Mouse (Mus musculus): ENCODE measurements at regions not wholly inside any gene's neighbourhood (a gene's known extent, or its start where the extent isn't known, plus 50 kb on each side); places are given as distances from the start of the nearest gene placed in this dataset.

DNA sequence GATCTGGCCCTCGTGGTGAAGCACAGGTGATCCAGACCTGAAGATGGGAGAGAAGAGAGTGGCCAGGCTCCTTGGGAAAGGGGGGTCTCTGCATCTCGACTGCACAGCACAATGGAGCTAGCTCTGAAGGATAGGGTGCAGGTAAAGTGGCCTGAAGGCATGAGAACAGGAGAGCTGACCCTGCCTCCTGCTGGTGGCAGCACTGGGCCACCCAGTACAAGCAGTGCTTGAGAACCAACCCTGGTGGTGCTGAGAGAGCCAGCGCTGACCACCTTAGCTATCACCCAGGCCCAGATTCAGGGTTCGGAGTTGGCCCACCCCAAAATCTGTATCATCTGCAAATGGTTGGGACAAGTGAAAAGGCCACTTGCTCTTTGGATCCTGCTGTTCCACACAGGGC lies 66.2 kb downstream of the A730009L09Rik start:
- no peak for DNase-seq (ENCODE audit: low read depth, low spot score)

DNA sequence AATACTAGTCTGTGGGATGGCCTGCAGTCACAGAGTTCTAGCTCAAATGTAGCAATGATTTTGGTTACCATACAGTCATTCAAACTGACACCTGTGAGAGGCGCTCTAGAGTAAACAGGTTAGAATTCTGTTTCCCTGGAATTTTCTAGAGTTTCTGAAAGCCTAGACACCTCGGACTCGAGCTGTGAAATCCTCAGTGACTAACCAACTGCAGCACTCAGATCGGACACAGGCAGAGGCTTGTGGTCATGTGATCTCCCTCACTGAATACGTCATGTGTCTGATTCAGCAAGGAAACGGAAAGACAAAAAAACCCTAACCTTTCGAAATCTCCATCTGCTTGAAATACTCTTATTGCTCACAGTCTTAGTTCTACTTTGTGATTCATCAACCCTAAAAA lies 68.4 kb downstream of the A730009L09Rik start:
- no peak for DNase-seq (ENCODE audit: low read depth, low spot score)

GRCm38 (mm10) chr16:84583773-84584229 lies 68.9 kb downstream of the A730009L09Rik start:
- no peak for DNase-seq (ENCODE audit: low read depth, low spot score)

DNA sequence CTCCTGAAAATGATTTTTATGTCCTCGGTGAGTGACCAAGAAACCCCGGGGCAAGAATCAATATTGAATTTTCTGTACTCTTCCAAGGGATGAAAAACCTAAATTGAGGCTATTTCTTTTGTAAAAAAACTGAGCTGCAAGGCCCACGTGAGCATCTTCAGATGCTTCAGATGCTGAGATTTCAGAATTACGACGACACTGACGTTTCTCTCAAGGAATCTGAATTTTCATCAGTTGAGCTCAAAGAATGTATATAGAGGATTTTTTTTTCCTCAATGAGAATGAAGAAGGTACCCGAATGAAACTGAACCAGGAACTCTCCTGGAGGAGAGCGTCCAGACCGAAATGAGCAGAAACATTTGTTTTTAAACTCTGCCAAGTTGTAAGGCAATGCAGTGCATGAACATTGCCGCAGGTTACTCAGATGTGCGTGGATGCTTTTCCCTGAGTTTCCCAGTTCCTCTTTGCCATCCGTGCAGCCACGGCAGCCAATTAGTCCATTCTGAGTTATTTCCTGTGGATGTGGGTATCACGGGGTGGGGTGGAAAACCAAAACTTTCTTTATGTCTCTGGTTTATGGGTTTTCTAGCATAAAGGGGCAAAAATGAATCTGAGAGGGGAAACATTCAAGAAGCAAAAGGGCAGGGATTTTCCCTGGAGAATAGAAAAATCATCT lies 69.9 kb downstream of the A730009L09Rik start:
- no peak for DNase-seq (ENCODE audit: low read depth, low spot score)

GRCm38 (mm10) chr16:84592978-84593377 lies 78.1 kb downstream of the A730009L09Rik start:
- DNase-seq (ENCODE audit: low read depth, low spot score) = no peak

GRCm38 (mm10) chr16:84602969-84603368 lies 88.0 kb downstream of the A730009L09Rik start:
- no peak for DNase-seq (ENCODE audit: low read depth, low spot score)

DNA sequence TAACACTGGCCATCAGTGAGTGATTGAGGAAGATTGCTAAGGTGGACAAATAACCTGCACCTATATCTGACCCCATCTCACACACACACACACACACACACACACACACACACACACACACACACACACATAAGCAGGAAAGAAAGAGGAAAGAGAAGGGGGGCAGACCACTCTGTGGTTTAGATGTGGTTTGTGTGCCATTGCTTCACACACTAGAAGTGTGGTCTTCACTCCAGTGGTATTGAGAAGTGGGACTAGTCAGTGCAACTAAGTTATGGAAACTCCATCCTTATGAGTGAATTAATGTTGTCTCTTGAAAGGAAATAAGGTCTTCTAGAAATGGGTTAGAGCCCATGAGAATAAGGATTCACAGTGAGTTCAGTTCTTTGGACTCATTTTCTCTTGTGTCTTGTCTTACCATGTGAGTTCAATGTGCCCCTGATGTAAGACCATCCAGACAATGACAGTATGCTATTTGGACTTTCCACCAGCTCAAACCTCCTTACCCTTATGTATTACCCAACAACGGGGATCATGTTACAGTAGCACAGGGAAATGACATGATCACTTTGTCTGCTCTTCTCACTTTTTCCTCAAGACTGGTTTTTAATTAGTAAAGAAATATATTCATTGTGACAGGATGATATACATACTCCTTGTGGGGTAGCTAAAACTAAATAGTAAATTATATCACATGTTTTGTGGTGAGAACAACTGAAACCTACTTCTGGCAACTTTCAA lies 88.7 kb downstream of the A730009L09Rik start:
- no peak for DNase-seq (ENCODE audit: low read depth, low spot score)

DNA sequence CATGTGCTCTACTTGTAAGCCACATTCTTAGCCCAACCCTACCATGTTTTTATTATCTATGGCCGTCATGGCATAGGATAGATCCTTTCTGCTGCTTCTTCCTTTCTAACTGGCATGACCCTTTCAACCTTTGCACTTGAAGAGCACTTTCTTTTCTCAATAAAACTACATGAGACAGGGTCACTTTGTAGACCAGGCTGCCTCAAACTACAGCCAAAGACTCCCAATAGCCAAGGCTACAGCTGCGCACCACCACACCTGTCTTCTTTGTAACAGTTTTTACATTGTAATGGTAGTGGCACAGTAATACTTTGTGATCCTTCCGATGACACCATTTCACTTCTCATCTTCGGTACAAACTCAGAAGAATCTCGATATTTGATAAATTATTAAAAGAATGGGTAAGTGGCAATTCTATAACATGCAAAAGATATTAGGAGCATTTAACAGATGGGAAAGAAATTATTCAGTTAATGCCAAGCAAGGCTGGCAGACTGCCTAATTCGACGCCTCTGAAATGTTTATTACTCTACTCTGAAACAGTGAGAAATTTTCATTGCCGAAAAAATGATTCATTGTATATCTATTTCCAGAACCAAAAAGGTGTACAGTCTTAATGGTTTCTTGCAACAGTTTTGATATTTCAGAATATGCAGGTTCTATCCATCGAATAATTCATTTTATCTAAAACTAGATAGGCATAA lies 89.5 kb downstream of the A730009L09Rik start:
- no peak for DNase-seq (ENCODE audit: low read depth, low spot score)

DNA sequence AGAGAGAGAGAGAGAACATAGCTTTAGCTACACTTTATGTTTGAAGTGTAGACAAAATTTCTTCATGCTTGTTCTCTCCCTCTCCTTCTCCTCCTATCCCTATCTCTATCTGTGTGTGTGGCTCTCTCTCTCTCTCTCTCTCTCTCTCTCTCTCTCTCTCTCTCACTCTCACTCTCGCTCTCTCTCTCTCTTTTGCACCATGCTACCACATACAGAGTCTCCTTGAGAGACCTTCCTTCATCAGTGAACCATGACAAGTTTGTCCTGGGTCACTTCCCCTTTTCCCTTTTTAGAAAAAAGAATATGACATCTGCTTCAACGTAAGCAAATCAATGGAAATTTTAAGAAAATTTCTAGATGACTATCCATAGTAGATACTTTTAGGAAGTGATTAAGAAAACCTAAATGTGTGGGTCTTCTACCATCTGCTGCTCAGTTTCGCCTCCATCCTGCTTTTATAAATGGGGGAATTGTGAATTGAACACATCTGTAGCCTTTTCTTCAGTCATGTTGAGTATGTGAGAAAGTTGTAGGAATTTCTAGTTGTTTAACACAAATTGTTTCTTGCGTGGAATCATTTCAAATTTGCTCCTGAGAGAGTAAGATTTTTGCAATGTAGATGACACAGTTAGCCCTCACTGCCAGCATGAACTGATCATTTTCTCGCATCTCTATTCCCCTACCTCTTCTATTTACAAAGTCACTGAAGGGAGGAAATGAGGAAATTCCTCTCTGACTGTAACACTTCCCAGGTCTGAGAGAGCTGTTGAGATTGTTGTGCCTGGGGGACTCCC lies 91.3 kb downstream of the A730009L09Rik start:
- no peak for DNase-seq (ENCODE audit: low read depth, low spot score)

DNA sequence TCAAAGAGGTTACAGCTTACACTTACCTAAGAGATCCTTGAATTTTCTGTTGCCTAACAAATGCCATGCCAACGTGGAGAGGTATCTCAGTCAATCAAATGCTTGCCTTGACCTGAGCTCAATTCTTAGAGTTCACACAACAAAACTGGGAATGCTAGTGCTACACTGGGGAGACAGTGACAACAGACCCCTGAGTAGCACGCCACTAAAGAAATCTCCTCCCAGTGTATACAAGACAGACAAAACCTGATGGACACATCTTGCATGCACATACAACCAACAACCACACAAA lies 91.8 kb downstream of the A730009L09Rik start:
- DNase-seq (ENCODE audit: low read depth, low spot score) = no peak

DNA sequence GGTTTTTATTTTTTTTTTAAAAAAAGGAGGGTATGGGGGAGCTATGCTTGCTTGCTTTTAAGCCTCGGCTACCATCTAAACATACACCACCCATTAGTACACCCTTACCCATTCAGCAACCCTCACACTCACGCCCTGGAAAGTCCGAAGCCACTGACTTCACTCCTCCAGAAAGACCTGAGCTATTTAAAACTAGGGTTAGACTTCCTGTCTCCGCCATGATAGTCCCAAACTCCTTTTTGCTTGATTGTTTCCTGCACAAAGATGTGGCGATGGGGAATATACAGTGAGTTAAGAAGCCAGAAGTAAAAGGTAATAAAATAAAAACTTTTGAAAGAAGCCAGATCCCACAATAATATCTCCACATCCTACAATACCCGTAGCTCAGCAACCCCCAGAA lies 92.6 kb downstream of the A730009L09Rik start:
- no peak for DNase-seq (ENCODE audit: low read depth, low spot score)

GRCm38 (mm10) chr16:84615683-84616082 lies 100.8 kb downstream of the A730009L09Rik start:
- DNase-seq (ENCODE audit: low read depth, low spot score) = no peak

- no peak for DNase-seq (ENCODE audit: low read depth, low spot score)
These were observed 101.2 kb downstream of the A730009L09Rik start for GRCm38 (mm10) chr16:84616132-84616531.

- no peak for DNase-seq (ENCODE audit: low read depth, low spot score)
These were observed 103.5 kb downstream of the A730009L09Rik start for GRCm38 (mm10) chr16:84618379-84618778.

GRCm38 (mm10) chr16:84619876-84620275 lies 105.0 kb downstream of the A730009L09Rik start:
- DNase-seq (ENCODE audit: low read depth, low spot score) = no peak

DNA sequence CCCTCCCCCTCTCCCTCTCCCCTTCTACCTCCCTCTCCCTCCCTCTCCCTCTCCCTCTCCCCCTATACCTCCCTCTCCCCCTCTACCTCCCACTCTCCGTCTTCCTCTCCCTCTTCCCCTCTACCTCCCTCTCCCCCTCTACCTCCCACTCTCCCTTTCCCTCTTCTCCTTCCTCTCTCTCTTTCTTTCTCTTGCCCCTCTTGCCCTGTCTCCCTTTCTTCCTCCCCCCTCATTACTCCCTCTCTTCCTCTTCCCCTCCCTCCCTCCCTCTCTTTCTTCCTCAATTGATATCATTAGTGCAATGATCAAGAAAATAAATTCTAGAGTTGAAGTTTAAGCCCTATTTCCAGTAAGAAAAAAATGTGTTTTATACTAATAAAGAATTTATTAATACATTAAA lies 105.9 kb downstream of the A730009L09Rik start:
- DNase-seq (ENCODE audit: low read depth, low spot score) = no peak

DNA sequence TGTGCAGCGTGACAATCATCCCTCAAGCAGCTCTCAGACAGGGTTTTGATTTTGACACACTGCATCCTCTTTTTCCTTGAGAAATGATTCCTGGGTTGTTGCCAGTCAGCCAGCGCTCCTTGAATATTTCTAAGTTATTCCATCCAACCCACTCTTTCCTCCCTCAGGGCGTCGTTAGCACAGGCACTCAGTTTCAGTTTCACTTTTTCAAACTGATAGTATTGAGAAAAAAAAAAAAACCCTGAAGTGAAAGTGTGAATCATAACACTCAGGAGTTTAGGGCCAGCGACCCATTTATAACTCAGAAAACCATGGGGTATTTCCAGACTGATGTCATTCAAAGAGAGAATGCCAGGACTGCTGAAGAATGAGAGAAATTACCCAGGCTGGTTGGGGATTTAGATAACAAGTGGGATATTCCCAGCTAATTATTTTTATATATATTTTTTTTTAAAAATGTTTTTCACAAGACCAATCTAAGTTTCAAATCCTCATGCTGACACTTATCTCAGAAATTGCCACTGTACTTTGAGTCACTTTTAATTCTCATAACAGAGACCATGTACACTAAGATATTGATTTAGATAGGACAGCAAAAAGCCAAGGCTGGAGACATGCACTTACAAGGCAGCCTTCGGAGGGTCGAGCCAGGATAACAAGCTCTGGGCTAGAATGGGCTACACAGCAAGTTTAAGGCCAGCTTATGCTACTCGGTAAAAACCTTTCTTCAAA lies 106.5 kb downstream of the A730009L09Rik start:
- DNase-seq (ENCODE audit: low read depth, low spot score) = no peak

DNA sequence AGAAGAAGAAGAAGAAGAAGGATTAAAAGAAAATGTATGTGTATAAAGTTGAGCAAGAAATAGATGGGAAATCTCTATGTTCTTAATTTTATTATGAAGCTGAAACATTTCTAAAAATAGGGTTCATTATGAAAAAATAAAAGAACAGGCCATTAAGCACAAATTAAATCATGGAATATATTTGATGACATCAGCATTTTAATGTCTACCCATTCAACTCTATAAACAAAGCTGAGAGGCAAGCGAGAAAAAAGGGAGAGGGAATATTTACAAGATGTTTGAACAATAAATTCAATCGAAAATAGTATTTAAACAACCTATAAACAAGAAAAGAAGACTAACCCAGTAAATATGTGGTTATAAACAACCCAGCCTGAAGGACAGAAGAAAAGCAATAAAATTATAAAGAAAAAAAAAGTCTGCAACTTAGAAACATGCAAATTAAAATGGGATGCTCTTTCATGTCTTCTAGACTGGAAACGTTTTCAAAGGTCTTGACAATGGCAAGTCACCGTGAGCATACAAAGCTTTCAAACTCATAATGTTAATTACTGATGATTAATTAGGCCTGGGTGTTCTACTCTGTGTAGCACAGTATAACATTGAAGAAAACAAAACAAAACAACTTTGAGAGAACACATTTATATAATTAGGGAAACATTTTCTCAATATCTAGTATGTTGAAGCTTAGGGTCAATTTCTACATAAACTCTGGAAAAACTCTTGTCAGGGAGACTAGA lies 108.6 kb downstream of the A730009L09Rik start:
- no peak for DNase-seq (ENCODE audit: low read depth, low spot score)

DNA sequence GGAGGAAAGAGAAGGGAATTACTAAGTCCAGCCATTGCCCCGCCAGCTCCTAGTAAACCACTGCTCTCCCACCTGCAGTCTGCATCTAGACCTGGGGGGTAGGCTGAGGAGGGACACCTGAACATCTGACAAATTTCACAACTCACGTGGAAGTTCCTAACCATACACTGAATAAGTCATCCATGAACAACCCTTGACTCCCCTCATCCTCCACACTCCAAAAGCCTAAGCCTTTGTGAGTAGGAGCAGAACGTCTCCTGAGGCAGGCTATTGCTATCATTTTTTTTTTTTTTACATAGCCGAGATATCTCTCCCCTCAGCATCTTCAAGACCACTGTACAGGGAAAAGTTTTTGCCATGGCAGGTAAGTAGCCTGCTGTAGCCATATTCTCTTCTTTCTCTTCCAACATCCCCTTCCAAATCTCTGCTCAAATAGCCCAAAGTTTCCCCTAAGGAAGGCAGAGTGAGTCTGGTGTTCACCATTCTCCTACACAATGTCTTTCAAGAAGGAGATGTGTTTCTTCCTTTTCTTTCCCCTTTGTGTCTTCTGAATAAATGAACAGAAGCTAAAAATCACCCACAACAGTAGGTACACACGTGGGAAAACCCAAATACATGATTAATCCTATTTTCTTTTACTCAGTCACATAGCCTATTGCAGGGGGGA lies 109.7 kb downstream of the A730009L09Rik start:
- no peak for DNase-seq (ENCODE audit: low read depth, low spot score)

DNA sequence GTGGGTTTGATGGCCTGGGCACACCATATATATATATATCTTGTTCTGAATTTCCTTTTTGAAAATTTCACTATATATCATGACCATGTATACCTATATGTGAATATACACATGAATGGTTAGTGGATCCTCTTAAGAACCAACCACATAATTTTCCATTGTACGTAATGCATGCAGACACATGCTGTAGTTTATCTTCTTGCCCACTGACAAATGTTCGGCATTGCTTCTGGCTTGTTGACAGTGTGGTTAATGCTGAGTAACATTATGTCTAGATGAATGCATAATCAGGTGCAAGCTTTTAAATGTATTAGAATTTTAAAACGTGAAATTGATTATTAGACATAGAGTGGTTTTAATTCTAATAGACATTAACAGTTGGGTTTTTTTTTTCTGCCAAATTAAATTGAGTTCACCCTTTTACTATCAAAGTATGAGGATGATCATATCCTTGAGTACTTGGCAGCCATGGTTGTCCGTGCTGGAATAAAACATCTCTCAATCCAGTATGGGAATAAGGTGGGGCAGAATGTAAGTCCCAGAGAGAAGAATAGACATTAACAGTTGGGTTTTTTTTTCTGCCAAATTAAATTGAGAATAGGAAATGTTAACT lies 110.3 kb downstream of the A730009L09Rik start:
- DNase-seq (ENCODE audit: low read depth, low spot score) = no peak
